Mouse (Mus musculus): ENCODE measurements around the gene Trpv6. TPM values are rescaled to one million over a fixed set of nuclear protein-coding genes. Genes with fewer than 3 reads are reported as not detected.

Trpv6 gene
- polyA plus RNA-seq, 1 experiment from 2014 or later, result 0.52 TPM

Other genes starting within 250 kb of the Trpv6 start
- not detected in 2 replicates for gene Gm5771, start 244.0 kb downstream of the Trpv6 start, polyA plus RNA-seq (2016; fragmentation: Nextera tagmentation; extraction: Ambion mirVana)
- not detected in 2 replicates for gene Gm10334, start 190.3 kb downstream of the Trpv6 start, polyA plus RNA-seq (2016; fragmentation: Nextera tagmentation; extraction: Ambion mirVana)
- not detected in 2 replicates for gene Prss1, start 177.5 kb downstream of the Trpv6 start, polyA plus RNA-seq (2016; fragmentation: Nextera tagmentation; extraction: Ambion mirVana)
- not detected in 2 replicates for gene Prss2, start 114.6 kb downstream of the Trpv6 start, polyA plus RNA-seq (2016; fragmentation: Nextera tagmentation; extraction: Ambion mirVana)
- 17.7 and 18.4 TPM in 2 replicates for gene Ephb6, start 30.9 kb downstream of the Trpv6 start, polyA plus RNA-seq (2016; fragmentation: Nextera tagmentation; extraction: Ambion mirVana)
- gene Trpv5, start 44.4 kb upstream of the Trpv6 start, polyA plus RNA-seq (2016; fragmentation: Nextera tagmentation; extraction: Ambion mirVana), result not detected in 2 replicates
- not detected in 2 replicates for gene Llcfc1, start 48.0 kb upstream of the Trpv6 start, polyA plus RNA-seq (2016; fragmentation: Nextera tagmentation; extraction: Ambion mirVana)
- gene Kel, start 67.9 kb upstream of the Trpv6 start, polyA plus RNA-seq (2016; fragmentation: Nextera tagmentation; extraction: Ambion mirVana), result 5.8 and 7.5 TPM in 2 replicates
- gene Olfr459, start 138.8 kb upstream of the Trpv6 start, polyA plus RNA-seq (2016; fragmentation: Nextera tagmentation; extraction: Ambion mirVana), result not detected in 2 replicates
- gene Pip, start 211.1 kb upstream of the Trpv6 start, polyA plus RNA-seq (2016; fragmentation: Nextera tagmentation; extraction: Ambion mirVana), result not detected in 2 replicates
- not detected in 2 replicates for gene Sval2, start 216.6 kb upstream of the Trpv6 start, polyA plus RNA-seq (2016; fragmentation: Nextera tagmentation; extraction: Ambion mirVana)